Mouse (Mus musculus): ENCODE measurements around the gene Lrba. TPM values are rescaled to one million over a fixed set of nuclear protein-coding genes. Genes with fewer than 3 reads are reported as not detected.

Lrba gene
- total RNA-seq (2021) = 10 to 100 TPM; 18.4 to 19.3 TPM

DNA sequence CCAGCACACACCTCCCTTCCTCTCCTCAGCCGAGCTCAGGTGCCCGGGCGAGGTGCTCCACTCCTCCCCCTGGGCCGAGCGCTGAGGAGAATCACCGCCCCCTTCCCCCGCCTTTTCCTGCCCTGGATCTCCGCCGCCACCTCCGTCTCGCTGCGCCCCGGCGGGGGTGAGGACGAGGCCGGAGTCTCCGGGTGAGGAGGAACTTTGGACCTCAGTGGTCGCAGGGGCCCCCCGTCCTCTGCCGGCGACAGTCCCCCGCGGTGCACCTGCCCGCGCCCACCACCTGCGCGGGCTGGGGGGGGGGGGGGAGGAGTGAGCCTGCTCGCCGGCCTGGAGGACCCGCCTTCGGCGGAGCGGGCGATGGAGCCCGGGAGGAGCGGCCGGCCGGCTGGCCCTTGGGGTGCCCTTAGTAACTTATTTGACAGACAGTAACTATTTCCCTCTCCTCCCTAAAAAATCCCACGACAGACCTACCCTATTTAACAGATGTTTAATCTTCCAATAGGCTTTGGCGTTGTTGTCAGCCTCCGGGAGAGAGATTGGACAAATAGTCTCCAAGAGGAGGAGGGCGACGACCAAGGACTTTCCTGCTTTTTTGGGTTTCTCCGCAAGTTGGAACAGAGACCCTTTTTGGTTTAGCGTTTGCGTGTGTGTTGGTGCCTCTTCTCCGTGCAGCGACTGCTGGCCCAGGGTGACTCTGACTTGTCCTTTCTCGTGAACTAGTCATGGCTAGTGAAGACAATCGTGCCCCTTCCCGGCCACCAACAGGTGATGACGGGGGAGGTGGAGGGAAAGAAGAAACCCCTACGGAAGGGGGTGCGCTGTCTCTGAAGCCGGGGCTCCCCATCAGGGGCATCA, at the start of gene Lrba:
Gene Lrba, plus strand, starts transcription at position 117 of the 858 bp plus-strand sequence.
- peak; percentile 34 to 83 for DNase-seq (ENCODE audit: extremely low spot score in 1 of 2, low spot score in 2 of 2)
- intact Hi-C loops (cut with DNase I) = loop anchor here (2.0 kb wide), 1 partner anchor 82 kb away; the partner anchor contains the start of gene Rps3a1

DNA sequence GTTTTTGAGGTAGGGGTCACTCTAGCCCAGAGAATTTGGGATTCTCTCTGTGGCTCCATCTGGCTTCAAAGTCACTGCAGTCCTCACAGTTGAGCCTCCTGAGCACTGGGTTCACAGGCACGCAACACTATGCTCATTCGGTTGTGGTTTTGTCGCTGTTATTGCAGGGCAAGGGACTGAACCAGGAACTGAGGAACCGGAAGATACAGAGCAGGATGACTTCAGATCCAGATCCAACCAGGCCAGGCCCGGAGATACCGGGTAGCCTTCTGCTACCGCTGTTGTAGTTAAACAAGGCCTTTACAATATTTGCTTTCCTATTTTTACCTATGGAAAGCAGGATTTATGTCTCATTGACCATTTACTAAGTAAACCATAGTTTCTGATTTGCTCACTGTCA, 44.8 kb upstream of the Lrba start:
- intact Hi-C loops (cut with DNase I) = no loop called here
- DNase-seq (ENCODE audit: extremely low spot score in 1 of 2, low spot score in 2 of 2) = no peak

DNA sequence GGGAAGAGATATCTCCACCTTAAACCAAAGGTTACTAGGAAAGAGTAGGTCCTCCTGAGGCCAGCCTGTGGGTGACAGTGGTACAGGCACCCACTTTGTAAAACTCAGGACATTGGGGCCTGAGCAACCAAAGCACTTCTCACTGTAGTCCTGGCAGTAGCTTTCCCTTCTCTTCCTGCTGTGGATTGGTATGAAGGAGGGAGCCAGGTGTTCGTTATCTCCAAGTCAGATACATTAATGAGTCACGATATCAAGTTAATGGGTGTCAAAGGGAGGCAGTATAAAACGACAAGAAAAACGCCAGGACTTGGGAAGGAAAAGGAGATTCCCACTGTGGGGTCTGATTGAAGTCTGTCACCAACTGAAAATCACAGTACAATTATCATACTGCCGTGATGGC, 43.4 kb upstream of the Lrba start:
- intact Hi-C loops (cut with DNase I) = no loop called here
- no peak for DNase-seq (ENCODE audit: extremely low spot score in 1 of 2, low spot score in 2 of 2)

- intact Hi-C loops (cut with DNase I) = no loop called here
- DNase-seq (ENCODE audit: extremely low spot score in 1 of 2, low spot score in 2 of 2) = no peak
Measured at GRCm38 (mm10) chr3:86184546-86184945, 39.9 kb upstream of the Lrba start.

- DNase-seq (ENCODE audit: extremely low spot score in 1 of 2, low spot score in 2 of 2) = no peak
- intact Hi-C loops (cut with DNase I) = no loop called here
Measured at GRCm38 (mm10) chr3:86187736-86188389, 36.6 kb upstream of the Lrba start.

DNA sequence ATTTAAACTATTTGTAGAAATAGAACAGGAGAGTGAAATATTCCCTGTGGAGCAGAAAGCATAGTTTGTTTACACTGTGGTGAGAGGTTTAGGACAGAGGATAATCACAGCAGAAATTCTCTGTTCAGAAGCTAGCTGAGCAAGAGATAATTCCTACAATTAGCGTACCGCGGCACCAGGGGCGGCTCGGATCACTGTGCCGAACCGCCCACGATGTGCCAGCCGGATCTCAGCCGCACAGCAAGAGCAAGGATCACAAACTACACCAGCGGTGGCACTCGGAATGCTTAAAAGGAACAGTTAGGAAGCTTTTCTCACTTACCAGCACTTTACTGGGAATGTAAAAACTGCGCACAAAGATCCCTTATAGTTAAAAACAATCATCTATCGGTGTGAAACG, 28.5 kb upstream of the Lrba start:
- intact Hi-C loops (cut with DNase I) = no loop called here
- DNase-seq (ENCODE audit: extremely low spot score in 1 of 2, low spot score in 2 of 2) = peak in 1 of 2 experiments; percentile 2

GRCm38 (mm10) chr3:86196471-86196870, 28.0 kb upstream of the Lrba start:
- no peak for DNase-seq (ENCODE audit: extremely low spot score in 1 of 2, low spot score in 2 of 2)
- intact Hi-C loops (cut with DNase I) = no loop called here

DNA sequence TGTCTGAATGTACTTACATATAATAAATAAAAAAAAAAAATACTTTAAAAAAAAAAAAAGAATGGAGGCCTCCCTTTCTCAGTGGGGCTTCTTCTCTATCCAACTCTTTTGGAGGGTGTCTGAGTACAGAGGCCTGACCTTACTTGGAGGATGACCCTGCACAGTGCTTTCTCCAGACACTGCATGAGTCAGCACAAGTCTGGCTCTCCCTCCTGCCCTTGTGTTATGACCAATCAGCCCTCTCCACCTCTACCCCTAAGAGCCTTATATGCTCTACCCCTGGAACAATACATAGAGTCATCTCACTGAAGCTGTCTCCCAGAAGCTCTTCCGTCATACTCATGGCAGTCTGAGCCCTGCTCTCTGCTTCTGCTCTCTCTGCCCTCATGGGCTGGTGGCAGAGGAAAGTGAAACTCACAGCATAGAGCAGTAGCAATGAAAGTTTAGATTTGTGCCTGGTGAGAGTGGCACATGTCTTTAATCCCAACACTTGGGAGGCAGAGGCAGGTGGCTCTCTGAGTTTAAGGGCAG, 22.8 kb upstream of the Lrba start:
- DNase-seq (ENCODE audit: extremely low spot score in 1 of 2, low spot score in 2 of 2) = no peak
- intact Hi-C loops (cut with DNase I) = no loop called here

- intact Hi-C loops (cut with DNase I) = no loop called here
- DNase-seq (ENCODE audit: extremely low spot score in 1 of 2, low spot score in 2 of 2) = no peak
Measured at GRCm38 (mm10) chr3:86202449-86202848, 22.0 kb upstream of the Lrba start.

DNA sequence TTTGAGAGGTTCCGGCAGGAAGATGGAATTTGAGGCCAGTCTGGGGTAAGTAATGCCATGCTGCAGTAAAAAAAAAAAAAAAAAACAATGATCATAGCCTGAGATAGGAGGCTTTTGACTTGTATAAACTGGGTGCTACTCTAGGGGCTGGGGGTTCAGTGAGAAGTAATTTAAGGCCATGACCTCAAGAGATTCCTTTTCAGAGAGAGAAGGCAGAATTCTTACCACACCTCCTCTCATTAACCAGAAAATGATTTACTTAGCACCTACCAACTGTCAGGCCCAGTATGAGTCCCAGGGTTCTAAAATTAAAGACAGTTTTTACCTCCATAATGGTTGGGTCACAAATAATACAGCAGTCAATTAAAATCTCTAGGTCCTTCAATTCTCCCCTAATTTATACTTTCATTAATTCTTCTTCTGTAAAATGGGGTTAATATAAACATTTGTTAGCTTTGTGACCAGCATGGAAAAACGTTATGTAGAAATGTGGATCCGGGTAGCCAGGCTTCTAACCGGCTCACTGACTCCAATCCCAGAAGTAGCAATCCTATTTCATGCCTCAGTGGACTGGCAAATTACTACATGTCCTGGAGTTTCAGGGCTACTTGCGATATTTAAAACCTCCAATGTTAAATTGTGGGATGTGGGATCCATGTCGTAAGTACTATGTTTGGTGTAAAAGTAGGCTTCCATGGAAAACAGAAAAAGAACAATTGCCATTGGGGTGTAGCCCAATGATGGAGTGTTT, 19.7 kb upstream of the Lrba start:
- intact Hi-C loops (cut with DNase I) = no loop called here
- DNase-seq (ENCODE audit: extremely low spot score in 1 of 2, low spot score in 2 of 2) = no peak

DNA sequence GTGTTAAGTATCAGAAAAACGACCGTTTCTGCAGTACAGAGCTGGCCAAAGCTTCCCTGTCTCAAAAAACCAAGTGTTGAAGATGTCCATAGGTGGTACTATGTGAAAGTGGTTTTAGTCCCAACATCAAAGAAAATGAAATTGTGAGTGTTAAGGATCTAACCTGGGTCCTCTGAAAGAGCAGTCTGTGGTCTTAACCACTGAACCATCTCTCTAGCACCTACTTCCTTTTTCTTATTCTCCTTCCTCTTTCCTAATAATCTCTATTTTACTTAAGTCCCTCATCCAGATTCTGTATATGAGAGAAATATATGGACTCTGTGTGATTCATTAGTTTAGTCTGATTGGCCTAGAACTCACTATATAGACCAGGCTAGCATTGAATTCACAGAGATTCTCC, 17.9 kb upstream of the Lrba start:
- intact Hi-C loops (cut with DNase I) = no loop called here
- DNase-seq (ENCODE audit: extremely low spot score in 1 of 2, low spot score in 2 of 2) = no peak

GRCm38 (mm10) chr3:86210267-86210939, 14.1 kb upstream of the Lrba start:
- DNase-seq (ENCODE audit: extremely low spot score in 1 of 2, low spot score in 2 of 2) = no peak
- intact Hi-C loops (cut with DNase I) = no loop called here

- intact Hi-C loops (cut with DNase I) = no loop called here
- no peak for DNase-seq (ENCODE audit: extremely low spot score in 1 of 2, low spot score in 2 of 2)
Measured at GRCm38 (mm10) chr3:86210959-86211358, 13.5 kb upstream of the Lrba start.

DNA sequence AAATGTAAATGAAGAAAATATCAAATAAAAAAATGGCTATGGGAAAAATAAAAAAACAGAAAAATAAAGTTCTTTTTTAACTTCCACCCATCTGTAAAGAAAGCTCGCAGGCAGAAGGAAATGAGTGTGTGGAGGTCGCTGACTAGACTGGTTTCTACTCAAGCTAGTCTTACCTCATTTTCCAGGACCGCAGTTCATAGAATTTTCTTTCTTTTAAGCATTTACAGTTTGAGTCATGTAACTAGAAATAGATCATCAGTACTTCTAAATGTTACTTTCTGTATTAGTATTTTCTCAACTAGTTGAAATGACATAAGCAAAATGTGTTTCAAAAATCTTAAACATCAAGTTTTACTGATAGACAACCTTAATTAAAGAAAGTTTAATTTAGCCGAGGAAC, 10.2 kb upstream of the Lrba start:
- DNase-seq (ENCODE audit: extremely low spot score in 1 of 2, low spot score in 2 of 2) = no peak

GRCm38 (mm10) chr3:86223634-86224313, 706 bp upstream of the Lrba start:
- intact Hi-C loops (cut with DNase I) = loop anchor here (2.0 kb wide), 1 partner anchor 81 kb away; the partner anchor contains the start of gene Rps3a1

More for the DNA sequence above, 10.2 kb upstream of the Lrba start:
- intact Hi-C loops (cut with DNase I) = no loop called here

GRCm38 (mm10) chr3:86224314-86224563, 241 bp upstream of the Lrba start:
- intact Hi-C loops (cut with DNase I) = loop anchor here (2.0 kb wide), 1 partner anchor 81 kb away; the partner anchor contains the start of gene Rps3a1
- DNase-seq (ENCODE audit: extremely low spot score in 1 of 2, low spot score in 2 of 2) = no peak

More at GRCm38 (mm10) chr3:86223634-86224313, 706 bp upstream of the Lrba start:
- peak; percentile 70 to 93 for DNase-seq (ENCODE audit: extremely low spot score in 1 of 2, low spot score in 2 of 2)

DNA sequence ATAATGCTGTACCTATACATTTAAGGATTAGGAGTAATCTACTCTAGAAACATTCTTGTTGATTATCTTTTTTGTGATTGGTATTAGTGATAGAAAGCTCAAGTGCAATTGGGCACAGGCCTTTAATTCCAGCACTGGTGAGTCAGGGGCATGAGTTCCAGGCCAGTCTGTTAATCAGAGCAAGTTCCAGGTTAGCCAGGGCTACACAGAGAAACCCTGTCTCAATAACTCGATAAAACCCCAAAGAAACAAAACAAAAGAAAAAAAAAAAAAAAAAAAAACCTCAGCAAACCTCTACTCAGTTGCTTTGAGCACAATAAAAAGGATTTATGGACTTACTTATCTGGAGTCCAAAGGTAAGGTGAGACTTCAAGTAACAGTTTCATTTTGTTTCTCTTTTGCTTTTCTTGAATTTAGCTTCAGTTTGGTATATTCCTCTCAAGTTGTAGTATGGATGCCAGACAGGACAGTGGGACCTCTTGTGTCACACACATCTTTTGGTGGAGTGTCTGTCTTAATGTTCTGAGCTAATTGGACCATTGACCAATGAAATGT, 7.1 kb downstream of the Lrba start:
- no peak for DNase-seq (ENCODE audit: extremely low spot score in 1 of 2, low spot score in 2 of 2)

GRCm38 (mm10) chr3:86247193-86247592, 22.7 kb downstream of the Lrba start:
- intact Hi-C loops (cut with DNase I) = no loop called here
- no peak for DNase-seq (ENCODE audit: extremely low spot score in 1 of 2, low spot score in 2 of 2)

More for the DNA sequence above, 7.1 kb downstream of the Lrba start:
- intact Hi-C loops (cut with DNase I) = no loop called here
